Mouse (Mus musculus) bone marrow macrophage, adult 2 months (primary cell): ENCODE measurements at regions not wholly inside any gene's neighbourhood (a gene's known extent, or its start where the extent isn't known, plus 50 kb on each side); places are given as distances from the start of the nearest gene placed in this dataset.

Source experiments
- H3K27ac ChIP-seq: 2 replicates; pipeline ENCODE4 v1.5.1; 2012; ENCODE audit warnings: low read depth, low read length; ENCODE audit not compliant: insufficient read depth
- H3K4me1 ChIP-seq: 2 replicates; pipeline ENCODE4 v1.6.1; 2012; ENCODE audit warnings: low read length; ENCODE audit not compliant: control insufficient read depth, insufficient read depth
- H3K4me3 ChIP-seq: 2 replicates; pipeline ENCODE4 v1.5.1; 2012; ENCODE audit warnings: mild to moderate bottlenecking, low read length, moderate library complexity; ENCODE audit not compliant: insufficient read depth
- CTCF ChIP-seq: IDR thresholded peaks from 2 replicates; pipeline ENCODE4 v1.5.1; 2012; ENCODE audit warnings: low read depth, mild to moderate bottlenecking, low read length, moderate library complexity
- POLR2A ChIP-seq: IDR thresholded peaks from 2 replicates; pipeline ENCODE4 v1.6.1; 2012; ENCODE audit warnings: mild to moderate bottlenecking, low read depth, low read length, borderline replicate concordance

- no peak overlapping the region for H3K4me3 ChIP-seq
- H3K4me1 ChIP-seq, result peaks cover 12% of the 10 kb centered on the region
- TF ChIP-seq CTCF, result no peak
- no peak for TF ChIP-seq POLR2A
- H3K27ac ChIP-seq, result no peak overlapping the region
Measured at GRCm38 (mm10) chr3:38567946-38568595, 83.4 kb upstream of the Ankrd50 start.

- Histone ChIP-seq H3K27ac (no peak overlapping the region), H3K4me3 (no peak overlapping the region), H3K4me1 (peaks cover 13% of the 10 kb centered on the region)
- TF ChIP-seq CTCF, result no peak
- TF ChIP-seq POLR2A, result no peak
Measured at GRCm38 (mm10) chr3:38566576-38566975, 81.9 kb upstream of the Ankrd50 start.

DNA sequence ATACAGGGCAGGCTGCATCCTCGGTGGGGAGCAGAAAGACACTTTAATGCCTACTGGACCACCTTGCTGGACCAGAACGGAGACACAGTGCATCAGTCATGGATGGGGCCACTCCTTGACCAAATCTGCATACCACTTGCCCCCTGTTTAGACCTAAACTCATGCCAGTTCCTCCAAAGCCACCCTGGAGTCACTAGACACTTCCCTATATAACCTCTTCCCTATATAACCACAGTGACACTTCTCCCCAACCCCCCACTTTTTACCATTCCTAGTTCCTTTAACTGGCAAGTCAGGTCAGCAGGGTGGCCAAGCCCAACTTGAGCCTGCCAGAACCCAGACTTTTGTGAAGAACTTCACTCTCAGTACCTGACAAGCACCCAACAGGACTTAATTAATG lies 80.2 kb upstream of the Ankrd50 start:
- H3K4me1 ChIP-seq, result peaks cover 12% of the 10 kb centered on the region
- H3K27ac ChIP-seq, result no peak overlapping the region
- TF ChIP-seq CTCF (no peak), POLR2A (no peak)

DNA sequence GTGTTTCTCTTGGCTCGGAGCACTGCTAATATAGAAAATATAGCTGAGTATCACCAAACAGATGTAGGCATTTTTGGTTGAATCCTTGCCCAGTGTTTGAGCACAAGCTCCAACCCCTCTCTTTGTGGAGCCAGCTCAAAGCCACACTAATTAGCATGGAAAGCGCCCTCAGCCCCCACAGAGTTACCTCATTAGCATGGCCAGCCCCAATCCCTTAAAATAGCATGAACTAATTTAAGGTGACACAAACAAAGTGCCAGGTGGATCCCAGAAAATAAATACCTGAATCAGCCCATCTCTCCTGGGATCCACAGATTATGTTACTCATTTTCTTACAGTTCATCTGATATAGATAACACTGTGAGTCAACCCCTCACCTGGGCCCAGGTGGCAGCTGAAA lies 79.7 kb upstream of the Ankrd50 start:
- no peak overlapping the region for H3K27ac ChIP-seq
- H3K4me1 ChIP-seq, result peaks cover 12% of the 10 kb centered on the region
- no peak overlapping the region for H3K4me3 ChIP-seq
- TF ChIP-seq CTCF (no peak), POLR2A (no peak)

More for the DNA sequence above, 80.2 kb upstream of the Ankrd50 start:
- no peak overlapping the region for H3K4me3 ChIP-seq

DNA sequence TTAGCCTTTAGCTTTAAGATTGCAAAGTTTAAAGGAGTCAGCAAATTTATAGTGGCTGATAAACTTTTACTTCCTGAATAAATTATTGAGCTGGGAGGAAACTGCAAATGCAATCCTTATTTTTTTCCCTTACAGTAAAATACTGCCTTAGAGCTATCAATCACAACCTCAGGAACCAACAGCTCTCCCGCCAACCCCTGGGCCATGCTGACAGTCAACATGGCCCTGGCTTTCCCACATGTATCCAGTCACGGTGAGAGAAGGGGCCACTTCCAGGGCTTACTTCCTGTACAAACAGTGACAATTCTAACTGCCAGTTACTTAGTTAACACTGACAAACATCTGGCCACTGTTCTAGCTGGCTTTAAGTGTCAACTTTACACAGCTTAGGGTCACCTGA lies 76.5 kb upstream of the Ankrd50 start:
- TF ChIP-seq POLR2A (no peak), CTCF (no peak)
- Histone ChIP-seq H3K4me3 (no peak overlapping the region), H3K4me1 (peaks cover 12% of the 10 kb centered on the region), H3K27ac (no peak overlapping the region)

GRCm38 (mm10) chr3:38555939-38556338 lies 71.3 kb upstream of the Ankrd50 start:
- Histone ChIP-seq H3K4me3 (no peak overlapping the region), H3K4me1 (no peaks in the 10 kb centered on the region), H3K27ac (no peak overlapping the region)
- TF ChIP-seq CTCF (no peak), POLR2A (no peak)

DNA sequence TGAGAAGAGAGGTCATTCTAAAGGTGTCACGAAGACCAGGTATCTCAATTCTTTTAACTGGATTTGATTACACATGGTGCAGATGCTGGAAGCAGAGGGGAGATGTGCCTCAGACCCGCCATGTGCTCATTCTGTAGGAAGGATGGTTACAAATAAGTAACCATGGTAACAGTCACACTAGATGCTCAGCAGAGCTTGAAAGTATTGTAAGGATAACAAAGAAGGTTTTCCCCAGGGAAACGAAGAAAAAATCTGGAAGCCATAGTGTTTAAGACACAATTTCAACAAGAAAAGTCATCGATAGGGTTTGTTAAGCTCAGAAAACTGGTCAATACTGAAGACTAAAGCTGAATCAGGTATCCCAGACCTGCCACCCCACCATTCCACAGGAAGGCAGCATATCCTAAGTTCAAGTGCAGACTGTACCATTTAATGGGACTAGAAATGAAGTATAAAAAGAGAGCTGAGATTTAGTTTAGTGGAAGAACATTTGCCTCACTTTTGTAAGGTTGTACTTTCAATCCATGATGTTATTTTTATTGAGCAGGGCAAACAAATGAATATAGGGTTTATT lies 68.9 kb upstream of the Ankrd50 start:
- Histone ChIP-seq H3K4me1 (no peaks in the 10 kb centered on the region), H3K4me3 (no peak overlapping the region), H3K27ac (no peak overlapping the region)
- TF ChIP-seq CTCF (no peak), POLR2A (no peak)

DNA sequence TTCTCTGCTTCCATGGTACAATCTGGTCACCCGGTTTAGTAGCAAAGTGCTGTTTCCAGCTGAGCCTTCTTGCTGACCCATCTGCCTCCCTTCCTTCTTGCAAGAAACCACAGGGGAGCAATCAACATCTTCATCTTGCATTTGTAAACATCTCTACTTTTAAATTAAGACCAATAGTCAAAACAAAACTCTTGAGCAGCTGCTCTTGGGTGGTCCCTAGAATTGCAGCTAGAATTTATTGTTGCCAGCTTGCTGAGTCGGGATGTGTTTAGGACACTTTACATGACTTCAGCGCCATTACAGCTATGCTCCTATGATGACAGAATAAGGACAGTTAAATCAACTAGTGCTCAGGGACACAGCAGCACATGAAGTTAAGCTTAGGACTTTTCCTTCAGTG lies 62.4 kb upstream of the Ankrd50 start:
- Histone ChIP-seq H3K4me3 (no peak overlapping the region), H3K27ac (no peak overlapping the region), H3K4me1 (no peaks in the 10 kb centered on the region)
- TF ChIP-seq CTCF (no peak), POLR2A (no peak)

GRCm38 (mm10) chr3:38545501-38545896 lies 60.9 kb upstream of the Ankrd50 start:
- Histone ChIP-seq H3K4me3 (no peak overlapping the region), H3K27ac (no peak overlapping the region), H3K4me1 (no peaks in the 10 kb centered on the region)
- TF ChIP-seq POLR2A, result no peak
- no peak for TF ChIP-seq CTCF

DNA sequence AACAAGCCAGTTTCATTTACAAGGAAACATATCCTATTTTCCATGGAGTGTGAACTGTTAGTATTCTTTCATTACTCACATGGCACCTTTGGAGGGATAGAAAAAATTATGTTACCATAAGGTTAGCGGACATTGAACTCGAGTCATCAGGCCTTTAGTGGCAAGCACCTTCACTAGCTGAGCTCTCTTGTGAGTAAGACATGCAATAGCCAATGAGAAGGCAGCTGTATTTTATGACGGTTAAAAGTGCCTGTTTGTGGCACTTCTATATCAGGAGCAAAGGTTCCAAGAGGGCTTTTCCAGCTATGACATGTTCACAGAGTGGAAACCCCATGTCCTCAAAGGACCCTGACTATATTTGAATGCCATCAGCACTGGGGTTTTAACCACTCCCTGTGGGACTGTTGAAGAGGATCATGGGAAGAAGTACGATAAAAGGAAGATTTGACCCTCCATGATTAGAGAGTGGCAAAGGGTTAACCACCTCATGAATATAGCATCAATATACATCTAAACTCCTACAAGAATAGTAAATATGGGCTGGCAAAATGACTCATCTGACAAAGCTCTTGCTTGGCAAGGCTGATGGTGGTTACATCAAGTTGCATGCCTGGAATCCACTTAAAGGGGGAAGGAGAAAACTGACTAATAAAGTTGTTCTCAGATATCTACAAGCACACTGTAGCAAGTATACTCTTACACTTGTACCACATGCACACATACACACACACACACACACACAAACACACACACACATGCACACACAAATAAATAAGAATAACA lies 60.3 kb upstream of the Ankrd50 start:
- no peak for TF ChIP-seq POLR2A
- no peak for TF ChIP-seq CTCF
- Histone ChIP-seq H3K27ac (no peak overlapping the region), H3K4me1 (no peaks in the 10 kb centered on the region), H3K4me3 (no peak overlapping the region)
